Mouse (Mus musculus) myocyte (in vitro differentiated cells): Measurements from ENCODE around the gene Lzts2.

Experiments
- E2F4 ChIP-seq: IDR thresholded peaks from one replicate; pipeline ENCODE4 v1.6.1; 2011; ENCODE audit warnings: mild to moderate bottlenecking, control low read depth, moderate library complexity; ENCODE audit not compliant: insufficient read depth
- MAX ChIP-seq: IDR thresholded peaks from one replicate; pipeline ENCODE4 v1.6.1; 2011; ENCODE audit warnings: low read depth, mild to moderate bottlenecking, control low read depth
- POLR2A ChIP-seq: IDR thresholded peaks from one replicate; pipeline ENCODE4 v1.6.1; 2011; ENCODE audit warnings: low read depth, mild to moderate bottlenecking, control low read depth, moderate library complexity; ENCODE audit not compliant: insufficient read length
- POLR2AphosphoS2 ChIP-seq: IDR thresholded peaks from one replicate; pipeline ENCODE4 v1.6.1; 2011; ENCODE audit warnings: low read depth, control low read depth; ENCODE audit not compliant: insufficient read length
- SRF ChIP-seq: IDR thresholded peaks from one replicate; pipeline ENCODE4 v1.6.1; 2011; ENCODE audit warnings: low read depth; ENCODE audit not compliant: control insufficient read depth, insufficient read length
- USF1 ChIP-seq: IDR thresholded peaks from one replicate; pipeline ENCODE4 v1.6.1; 2011; ENCODE audit warnings: low read depth, mild to moderate bottlenecking, control low read depth, moderate library complexity

- TF ChIP-seq USF1 (no peak), E2F4 (no peak), POLR2A (no peak), SRF (no peak), POLR2AphosphoS2 (no peak), MAX (no peak)
Observed at GRCm38 (mm10) chr19:45012636-45013035, 1.6 kb upstream of the Lzts2 start.
